Mouse (Mus musculus): ENCODE results near the gene Gprc6a.

DNA sequence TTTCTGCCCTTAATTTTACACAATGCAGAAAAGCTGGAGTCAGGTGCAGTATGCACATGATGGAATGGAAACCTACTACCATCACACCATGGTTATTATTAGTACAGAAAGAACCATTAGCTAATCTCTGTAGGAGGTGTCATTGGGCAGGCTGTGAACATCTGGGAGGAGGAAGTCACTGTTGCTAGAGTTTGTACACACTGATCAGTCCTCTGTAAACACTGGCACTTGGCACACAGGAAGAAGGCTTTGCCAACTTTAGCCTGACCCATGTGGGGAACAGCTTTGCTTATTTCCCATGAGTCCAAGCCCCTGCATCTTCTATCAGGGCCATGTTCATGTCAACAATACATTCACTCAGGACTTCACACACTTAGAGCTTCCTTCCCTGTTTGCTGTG lies 46.3 kb downstream of the Gprc6a start:
- TF ChIP-seq CTCF (IDR thresholded peaks at IDR 0.05; ENCODE audit: low read depth) (no peak), EP300 (IDR thresholded peaks at IDR 0.05; ENCODE audit: low read depth) (no peak)

Data from heart, postnatal 0 days (tissue).